Mouse (Mus musculus): ENCODE measurements around the gene Gm8068. TPM values are rescaled to one million over a fixed set of nuclear protein-coding genes. Genes with fewer than 3 reads are reported as not detected.
"Not testable (repeated sequence)": the region's sequence is repeated elsewhere in the genome, so short reads cannot be mapped to it uniquely, and the experiment has no call there.

Gm8068 gene
- not detected for total RNA-seq (2022)

DNA sequence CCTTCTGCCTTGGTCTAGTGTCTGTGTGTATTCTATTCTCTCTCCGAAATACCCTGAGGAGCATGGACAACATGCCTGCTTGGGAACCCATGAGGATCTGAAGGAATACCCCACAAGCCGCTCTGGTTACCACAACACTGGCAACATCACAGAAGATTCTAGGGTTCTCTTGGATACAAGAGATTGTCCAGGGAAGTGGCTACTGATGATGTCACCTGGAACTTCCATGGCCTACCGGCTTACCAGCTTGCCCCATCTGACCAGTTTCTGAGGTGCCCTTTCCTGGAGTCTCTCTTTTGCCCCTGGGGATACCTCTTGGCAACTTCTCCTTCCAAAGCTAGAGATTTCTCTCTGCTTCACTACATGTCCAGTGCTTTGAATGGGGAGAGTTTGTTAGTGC is at the start of gene Gm8068:
Gm8068 (minus strand) TSS at position 101 of the 400 bp plus-strand sequence.
- DNase-seq (ENCODE audit: low spot score in 2 of 2): not testable (repeated sequence)

- DNase-seq (ENCODE audit: low spot score in 2 of 2): not testable (repeated sequence)
Observed at GRCm38 (mm10) chr14:41750514-41750913, 48.8 kb upstream of the Gm8068 start, which contains the start of gene Gm7929. Gene Gm7929, minus strand, starts transcription at chr14:41750614.

- not testable (repeated sequence) for DNase-seq (ENCODE audit: low spot score in 2 of 2)
Observed at GRCm38 (mm10) chr14:41723437-41723836, 21.8 kb upstream of the Gm8068 start.

DNA sequence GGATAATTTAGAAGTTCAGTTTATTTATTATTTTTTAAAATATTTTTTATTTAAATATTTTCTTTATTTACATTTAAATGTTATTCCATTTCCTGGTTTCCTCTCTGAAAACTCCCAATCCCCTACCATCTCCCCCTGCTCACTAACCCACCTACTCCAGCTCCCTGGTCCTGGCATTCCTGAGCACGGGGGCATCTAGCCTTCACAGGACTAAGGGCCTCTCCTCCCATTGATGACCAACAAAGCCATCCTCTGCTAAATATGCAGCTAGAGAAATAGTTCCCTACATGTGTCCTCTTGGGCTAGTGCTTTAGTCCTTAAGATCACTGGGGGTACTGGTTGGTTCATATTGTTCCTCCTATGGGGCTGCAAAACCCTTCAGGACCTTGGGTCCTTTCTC is 15.5 kb upstream of the Gm8068 start:
- DNase-seq (ENCODE audit: low spot score in 2 of 2): not testable (repeated sequence)

DNA sequence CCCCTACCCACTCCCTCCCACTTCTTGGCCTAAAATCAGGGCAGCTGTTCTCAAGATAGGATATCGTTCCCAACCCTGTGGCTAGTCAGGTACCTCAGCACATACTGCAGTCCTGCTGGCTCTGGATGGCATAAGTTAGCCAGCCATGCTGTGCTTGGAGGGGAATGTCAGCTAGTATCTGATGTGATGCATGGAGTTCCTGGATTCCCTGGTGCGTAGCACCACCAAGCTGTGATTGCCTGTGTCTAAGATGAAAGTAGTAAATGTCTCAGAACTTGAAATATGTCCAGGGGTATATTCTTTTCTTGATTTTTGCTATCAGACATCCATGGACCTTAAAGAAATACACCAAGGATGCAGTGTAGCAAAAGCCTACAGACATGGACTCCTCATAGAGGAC is 53.5 kb downstream of the Gm8068 start:
- not testable (repeated sequence) for DNase-seq (ENCODE audit: low spot score in 2 of 2)

Other genes starting within 250 kb of the Gm8068 start
- gene Gm7954, start 248.4 kb downstream of the Gm8068 start, total RNA-seq (2022): not detected
- not detected for gene Gm3486, start 212.4 kb downstream of the Gm8068 start, total RNA-seq (2022)
- not detected for gene Gm7970, start 146.3 kb downstream of the Gm8068 start, total RNA-seq (2022)
- gene 1700049E17Rik2, start 128.7 kb downstream of the Gm8068 start, total RNA-seq (2022): 1 to 10 TPM in 2 of 4 experiments, under 1 TPM in 1, not detected in 1; 0.70 to 1.4 (median 1.4) TPM
- gene Gm3072, start 77.3 kb downstream of the Gm8068 start, total RNA-seq (2022): not detected
- gene Gm3676, start 55.4 kb downstream of the Gm8068 start, total RNA-seq (2022): under 1 TPM in 1 of 4 experiments, not detected in 3; 0.46 TPM
- gene Gm7929, start 48.7 kb upstream of the Gm8068 start, total RNA-seq (2022): not detected
- not detected for gene Gm47189, start 70.6 kb upstream of the Gm8068 start, total RNA-seq (2022)
- gene Gm7980, start 205.4 kb upstream of the Gm8068 start, total RNA-seq (2022): not detected
- not detected for gene 1700049E17Rik1, start 223.1 kb upstream of the Gm8068 start, total RNA-seq (2022)
- not detected for gene 1700024B05Rik, start 242.1 kb upstream of the Gm8068 start, total RNA-seq (2022)